Mouse (Mus musculus) heart, postnatal 10 days (tissue): ENCODE results near the gene Vsig1. TPM values are rescaled to one million over a fixed set of nuclear protein-coding genes. Genes with fewer than 3 reads are reported as not detected.

Experiments
- DNase-seq, 2 experiments: peaks; one replicate each; pipeline ENCODE4 v3.0.0; 2021
- intact Hi-C: fragments of 180-260 bp; cut with DNase I; formaldehyde crosslinking; loops from one replicate; pipeline ENCODE4 v1.15.1; 2025
- total RNA-seq, 2 experiments: library from RNA; stranded (reverse); gene quantifications; 2 replicates each; pipeline ENCODE4 v1.2.3; 2021

The Vsig1 gene
- total RNA-seq: not detected

GRCm38 (mm10) chrX:140907360-140907759, at the start of gene Vsig1:
Gene Vsig1 (plus strand): TSS chrX:140907608.
- no peak for DNase-seq
- intact Hi-C loops: no loop called here

DNA sequence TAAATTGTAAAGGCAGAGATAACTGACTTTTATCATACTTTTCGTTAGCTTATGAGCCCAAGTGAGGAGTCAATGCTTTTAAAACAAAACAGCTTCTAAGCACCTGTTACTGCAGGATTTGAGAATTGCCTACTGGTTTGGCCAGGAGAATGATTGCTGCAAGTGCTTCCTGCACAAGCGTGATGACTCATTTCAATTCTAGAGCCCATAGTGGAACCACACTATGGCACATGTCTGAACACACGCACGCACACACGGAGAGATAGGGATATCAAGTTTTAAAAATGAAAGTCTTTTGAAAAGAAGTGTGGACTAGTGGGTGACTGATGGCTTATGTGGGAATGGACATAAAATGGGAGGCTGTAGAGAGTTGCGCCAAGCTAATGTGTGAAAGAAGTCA, 44.6 kb upstream of the Vsig1 start:
- intact Hi-C loops: no loop called here
- no peak for DNase-seq

DNA sequence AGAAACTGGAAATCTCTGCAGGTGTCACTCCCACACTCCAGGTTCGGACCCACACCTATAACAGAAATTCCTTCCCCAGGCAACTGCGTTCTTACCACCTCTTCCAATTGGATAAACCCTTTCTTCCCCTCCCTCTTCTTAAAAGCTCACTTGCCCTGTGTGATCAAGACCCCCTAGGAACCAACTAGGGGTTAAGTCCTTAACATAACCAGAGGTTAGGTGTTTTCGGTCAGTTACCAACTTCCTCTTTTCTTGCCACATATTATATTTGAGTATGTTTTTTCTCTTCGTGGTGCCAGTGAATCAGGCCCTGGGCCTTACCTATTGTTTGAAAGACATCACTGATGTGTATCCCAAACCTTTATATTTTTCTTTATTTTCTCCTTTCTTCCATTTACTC, 44.0 kb upstream of the Vsig1 start:
- intact Hi-C loops: no loop called here
- DNase-seq: no peak

DNA sequence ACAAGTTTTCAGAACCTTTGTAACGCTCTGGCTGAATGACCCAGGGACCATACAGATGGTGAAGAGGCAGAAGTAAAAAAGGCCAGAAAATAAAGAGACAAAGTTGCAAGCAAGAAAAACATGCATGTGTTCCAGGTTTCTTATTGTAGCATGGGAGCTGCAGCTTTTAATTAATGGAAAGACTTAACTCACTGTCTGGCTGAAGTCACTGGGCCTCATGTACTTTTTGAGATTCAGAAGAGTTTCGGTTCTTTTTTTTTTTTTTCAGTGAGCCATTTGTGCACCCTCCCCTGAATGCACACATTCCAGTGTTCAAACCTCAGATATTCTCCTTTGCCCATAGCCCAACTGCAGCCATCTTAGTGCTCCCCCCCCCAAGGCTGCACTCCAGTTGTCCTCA, 20.2 kb upstream of the Vsig1 start:
- no peak for DNase-seq
- intact Hi-C loops: no loop called here

GRCm38 (mm10) chrX:140891796-140892195, 15.6 kb upstream of the Vsig1 start:
- no peak for DNase-seq
- intact Hi-C loops: no loop called here

GRCm38 (mm10) chrX:140903487-140903886, 3.9 kb upstream of the Vsig1 start:
- no peak for DNase-seq
- intact Hi-C loops: no loop called here

- intact Hi-C loops: no loop called here
- DNase-seq: peak; percentile 0 to 1
Measured at GRCm38 (mm10) chrX:140921321-140921720, 13.9 kb downstream of the Vsig1 start.

DNA sequence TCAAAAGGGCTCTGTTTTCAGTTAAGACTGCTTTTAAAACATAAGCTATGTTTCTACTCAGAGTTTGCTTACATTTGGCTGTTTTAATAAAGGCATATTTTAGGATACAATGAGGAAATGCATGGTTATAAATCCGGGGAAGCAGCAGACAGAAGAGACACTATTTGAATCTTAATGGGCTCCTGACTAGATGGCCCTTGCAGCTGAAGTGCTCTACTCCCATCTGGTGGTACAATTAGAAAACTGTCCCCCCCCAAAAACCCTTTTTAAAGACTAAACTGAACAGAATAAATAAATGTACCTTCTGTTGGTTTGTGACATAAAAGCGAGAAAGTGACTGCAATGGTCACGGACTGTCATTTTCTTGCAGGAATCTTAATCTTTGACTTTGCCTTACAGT, 24.7 kb downstream of the Vsig1 start:
- intact Hi-C loops: loop anchor here (10.0 kb wide), 1 partner anchor 437 kb away; no protein-coding TSS in a partner anchor
- peak in 1 of 2 experiments; percentile 1 for DNase-seq

DNA sequence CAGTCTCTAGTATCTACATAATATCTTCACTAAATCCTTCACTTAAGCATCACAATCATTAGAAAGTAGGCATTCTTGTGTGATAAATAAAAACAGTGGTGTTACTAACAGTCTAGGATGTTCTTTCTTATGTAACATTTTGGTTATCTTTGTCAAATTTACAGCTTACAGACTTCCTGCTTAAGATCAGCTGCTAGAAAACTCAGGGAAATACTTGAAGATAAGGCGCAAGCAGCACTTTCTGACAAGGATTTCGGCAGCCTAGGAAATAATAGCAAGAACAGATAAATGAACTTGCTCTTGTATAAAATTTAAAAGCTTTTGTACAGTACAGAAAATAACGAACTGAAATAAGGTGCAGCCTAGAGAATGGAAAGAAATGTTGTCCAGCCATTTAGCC, 25.9 kb downstream of the Vsig1 start:
- DNase-seq: no peak
- intact Hi-C loops: loop anchor here (10.0 kb wide), 1 partner anchor 438 kb away; no protein-coding TSS in a partner anchor

- intact Hi-C loops: loop anchor here (10.0 kb wide), 1 partner anchor 441 kb away; no protein-coding TSS in a partner anchor
- DNase-seq: no peak
Measured at GRCm38 (mm10) chrX:140936271-140936670, 28.9 kb downstream of the Vsig1 start.

GRCm38 (mm10) chrX:140953618-140954017, 46.2 kb downstream of the Vsig1 start:
- intact Hi-C loops: no loop called here
- no peak for DNase-seq

DNA sequence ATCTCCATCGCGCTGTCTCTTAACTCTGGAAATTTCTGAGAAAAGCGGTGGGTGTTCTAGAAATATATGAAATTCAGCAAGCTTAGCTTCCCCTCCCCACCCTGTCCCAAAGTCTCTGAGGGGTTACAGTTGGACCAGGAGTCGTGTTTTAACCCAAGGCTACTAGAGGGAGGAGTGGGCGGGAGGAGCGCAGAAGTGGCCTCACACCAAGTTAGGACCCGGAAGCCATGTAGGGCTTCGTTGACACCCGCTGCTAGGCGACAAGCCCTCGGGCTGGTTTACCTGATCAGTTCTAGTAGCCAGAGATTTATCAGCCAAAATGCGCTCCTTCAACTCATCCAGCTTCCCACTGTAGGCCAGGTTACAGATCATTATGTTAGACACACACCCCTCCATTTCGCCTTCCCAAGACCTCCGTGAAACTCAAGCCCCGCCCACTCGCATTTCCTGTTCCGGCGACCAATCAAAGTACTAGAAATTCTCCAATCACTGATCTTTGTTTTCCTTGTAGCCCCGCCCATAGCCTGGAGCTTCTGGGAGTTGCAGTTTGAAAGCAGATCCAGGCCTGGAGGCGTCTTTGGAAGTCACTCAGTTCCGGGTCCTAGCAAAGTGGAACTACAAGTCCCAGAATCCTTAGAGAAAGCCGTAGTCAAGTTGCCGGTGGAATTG, 49.0 kb downstream of the Vsig1 start, which contains the start of the genes Psmd10 and Atg4a:
Gene Psmd10, minus strand, starts transcription at position 457 of the 669 bp plus-strand sequence.
Gene Atg4a, plus strand, starts transcription at position 636 of the 669 bp plus-strand sequence.
- intact Hi-C loops: no loop called here

GRCm38 (mm10) chrX:140956959-140957358, 49.6 kb downstream of the Vsig1 start:
- intact Hi-C loops: no loop called here
- no peak for DNase-seq

More for the DNA sequence above, 49.0 kb downstream of the Vsig1 start, which contains the start of the genes Psmd10 and Atg4a:
- peak; percentile 94 for DNase-seq

DNA sequence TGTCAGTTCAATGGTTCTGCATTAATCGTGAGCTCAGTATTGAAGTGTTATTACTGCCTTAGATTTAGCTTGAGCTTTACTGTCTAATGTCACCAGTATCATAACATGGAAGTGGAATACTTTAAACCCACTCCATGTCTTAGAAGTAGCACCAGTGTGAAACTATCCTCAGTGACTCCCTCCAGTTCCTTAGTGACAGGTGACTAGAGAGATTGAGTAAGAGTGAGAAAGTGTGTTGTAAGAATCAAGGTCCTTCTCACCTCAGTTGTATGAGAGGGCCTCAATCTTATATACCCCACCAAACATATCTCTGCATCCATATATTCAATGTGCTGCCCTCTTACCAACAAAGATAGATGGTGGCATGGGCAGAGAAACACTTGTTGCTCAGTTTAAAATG, 71.5 kb downstream of the Vsig1 start:
- intact Hi-C loops: no loop called here
- no peak for DNase-seq

DNA sequence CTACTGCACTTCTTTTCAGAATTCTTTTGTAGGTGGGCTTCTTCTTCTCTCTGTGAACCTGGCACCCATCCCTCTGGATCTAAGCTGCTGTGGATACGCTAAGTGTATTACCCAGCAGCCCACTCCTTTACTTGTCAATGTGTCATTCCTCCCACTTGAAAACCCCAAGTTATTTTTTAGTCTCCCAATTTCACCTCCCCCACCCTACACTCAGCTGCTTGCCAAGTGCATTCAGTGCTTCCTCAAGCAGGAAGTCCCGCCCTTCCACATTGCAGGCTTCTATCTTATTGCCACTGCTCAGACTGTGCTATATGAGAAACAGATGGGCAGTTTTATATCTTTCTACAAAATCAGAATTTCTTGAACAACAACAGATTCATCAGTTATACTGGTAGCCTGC, 72.1 kb downstream of the Vsig1 start:
- DNase-seq: peak; percentile 48 to 52
- intact Hi-C loops: no loop called here

GRCm38 (mm10) chrX:140980163-140980562, 72.8 kb downstream of the Vsig1 start:
- intact Hi-C loops: no loop called here
- no peak for DNase-seq

GRCm38 (mm10) chrX:140983206-140983960, 76.0 kb downstream of the Vsig1 start:
- no peak for DNase-seq
- intact Hi-C loops: no loop called here

DNA sequence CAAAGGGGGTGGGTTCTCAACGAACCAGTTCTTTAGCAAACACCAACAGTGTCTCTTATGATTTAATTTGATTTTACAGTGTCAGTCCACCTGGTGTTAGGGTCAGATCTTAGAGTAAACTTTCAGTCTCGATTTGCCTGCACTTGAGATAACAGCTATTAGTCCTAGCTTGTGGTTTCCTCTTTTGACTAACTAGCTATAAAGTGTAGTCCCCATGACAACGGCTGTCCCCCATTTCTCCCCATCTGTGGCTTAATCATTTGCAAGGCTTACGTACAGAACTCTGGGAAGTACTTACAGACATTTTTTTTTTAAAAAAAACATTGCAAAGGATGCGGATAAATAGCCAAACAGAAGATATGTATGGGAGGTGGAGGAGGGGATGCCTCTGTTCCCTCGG, 77.4 kb downstream of the Vsig1 start:
- DNase-seq: no peak
- intact Hi-C loops: no loop called here

- no peak for DNase-seq
- intact Hi-C loops: no loop called here
Measured at GRCm38 (mm10) chrX:140985256-140985655, 77.8 kb downstream of the Vsig1 start.
